In the genomic region with DNA sequence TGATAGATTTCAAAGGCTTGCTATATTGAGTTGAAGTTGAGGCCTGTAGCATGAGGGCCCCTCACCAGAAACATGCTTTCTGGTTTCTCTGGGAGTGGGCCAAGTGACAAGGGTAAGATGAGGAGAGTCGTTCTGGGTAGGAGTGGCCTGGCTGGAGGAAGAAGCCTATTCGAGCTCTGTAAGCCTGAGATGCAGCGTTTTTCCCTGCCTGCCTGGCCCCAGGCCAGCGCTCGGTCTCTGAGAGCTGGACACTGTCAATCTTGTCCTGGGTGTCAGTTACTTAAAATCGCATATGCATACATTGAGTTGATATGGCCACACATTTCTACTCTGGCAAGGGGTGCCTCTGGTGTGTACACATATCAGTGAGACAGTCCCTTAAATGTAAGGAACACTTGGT, we compare ENCODE assay signal across 10 mouse cellular contexts. TPM values are rescaled to one million over a fixed set of nuclear protein-coding genes. Genes with fewer than 3 reads are reported as not detected.
DNase-seq lines count a peak whose midpoint lies in the region; ATAC-seq lines count a peak whose summit lies in the region.
"Had no signal": no experiment of that assay in that cellular context is flagged by ENCODE, and none has a peak within 500 bp of the region (broad histone marks: within the 10 kb centered on the region; RNA-seq: fewer than 3 reads in every experiment).

No protein-coding gene starts in this region.

- WGBS in intestine, embryonic 15.5 days: 17% methylated on average over 6 of the region's 6 CpGs
- 54% methylated on average over 6 of the region's 6 CpGs for WGBS in midbrain, embryonic 11.5 days

- no peak overlapping the region for H3K4me3 ChIP-seq in intestine, embryonic 15.5 days (replicated peaks)
- no peak overlapping the region for H3K4me3 ChIP-seq in midbrain, embryonic 11.5 days (ENCODE audit: low read depth, low read length)
- H3K4me3 ChIP-seq: forebrain, embryonic 10.5 days had no signal

- peak overlapping the region; percentile 16; the same call in 1 of the 2 replicates for H3K4me2 ChIP-seq in intestine, embryonic 15.5 days (replicated peaks)
- H3K4me2 ChIP-seq in midbrain, embryonic 11.5 days: no peak overlapping the region

- H3K27me3 ChIP-seq in intestine, embryonic 15.5 days (replicated peaks): no peaks in the 10 kb centered on the region
- H3K27me3 ChIP-seq in midbrain, embryonic 11.5 days (ENCODE audit: control insufficient read depth, insufficient read depth, low read length): no peaks in the 10 kb centered on the region

- ATAC-seq in intestine, embryonic 15.5 days: peak; percentile 68
- no peak for ATAC-seq in midbrain, embryonic 11.5 days (ENCODE audit: low FRiP score)

- no peaks in the 10 kb centered on the region for H3K9me3 ChIP-seq in intestine, embryonic 15.5 days
- no peaks in the 10 kb centered on the region for H3K9me3 ChIP-seq in midbrain, embryonic 11.5 days (ENCODE audit: control insufficient read depth, low read length)
- H3K9me3 ChIP-seq: forebrain, embryonic 10.5 days had no signal

- DNase-seq in cerebellum, postnatal 10 days: peak; percentile 54 to 64
- no peak for DNase-seq in cerebellum, adult 11 months
- peak; percentile 34 to 63 for DNase-seq in urinary bladder, postnatal 4 days (ENCODE audit: low spot score in 2 of 2)
- no peak for DNase-seq in urinary bladder, postnatal 36 days (ENCODE audit: low spot score in 2 of 2)
- no peak for DNase-seq in midbrain, embryonic 11.5 days (ENCODE audit: low spot score, missing footprints)
- no peak for DNase-seq in frontal cortex, postnatal 10 days (ENCODE audit: low spot score in 2 of 2)
- DNase-seq in right cerebral cortex, postnatal 25 days: no peak
- DNase-seq: B cell, adult 2 months had no signal

- peaks cover 7% of the 10 kb centered on the region; the same call in 1 of the 2 replicates for H3K4me1 ChIP-seq in intestine, embryonic 15.5 days (replicated peaks)
- no peaks in the 10 kb centered on the region for H3K4me1 ChIP-seq in midbrain, embryonic 11.5 days (ENCODE audit: control insufficient read depth, insufficient read depth, low read length)

- no peaks in the 10 kb centered on the region for H3K36me3 ChIP-seq in intestine, embryonic 15.5 days
- no peaks in the 10 kb centered on the region for H3K36me3 ChIP-seq in midbrain, embryonic 11.5 days (ENCODE audit: control insufficient read depth, insufficient read depth, low read length)
- H3K36me3 ChIP-seq: forebrain, embryonic 10.5 days had no signal

- no peak overlapping the region for H3K9ac ChIP-seq in intestine, embryonic 15.5 days
- H3K9ac ChIP-seq in midbrain, embryonic 11.5 days (ENCODE audit: low read length): no peak overlapping the region

- H3K27ac ChIP-seq in intestine, embryonic 15.5 days: peak overlapping the region; percentile 19
- H3K27ac ChIP-seq in midbrain, embryonic 11.5 days (ENCODE audit: low read depth, low read length): no peak overlapping the region
- H3K27ac ChIP-seq: forebrain, embryonic 10.5 days had no signal

RNA-seq across cellular contexts. Expression of a gene that starts 43.9 kb away (rescaled TPM):
- polyA plus RNA-seq in intestine, embryonic 15.5 days (2015; fragmentation: Nextera tagmentation; extraction: Ambion mirVana): 15.8 and 16.0 TPM in 2 replicates
- polyA plus RNA-seq in midbrain, embryonic 11.5 days (2014; fragmentation: Nextera tagmentation; extraction: Ambion mirVana): 3.4 and 3.5 TPM in 2 replicates

Comparison
In these comparisons a context has a peak if more than half of its experiments do, and no peak if none do; other contexts are left out.
1. DNase-seq: peak in cerebellum, postnatal 10 days (2 of 2) and urinary bladder, postnatal 4 days (2 of 2); none in cerebellum, adult 11 months (single experiment), urinary bladder, postnatal 36 days (0 of 2), midbrain, embryonic 11.5 days (single experiment), frontal cortex, postnatal 10 days (0 of 2) and right cerebral cortex, postnatal 25 days (single experiment).